Mouse (Mus musculus) heart, postnatal 10 days (tissue): ENCODE measurements around the gene Fbxo24. TPM values are rescaled to one million over a fixed set of nuclear protein-coding genes. Genes with fewer than 3 reads are reported as not detected.

Source experiments
- DNase-seq, 2 experiments: peaks; one replicate each; pipeline ENCODE4 v3.0.0; 2021
- intact Hi-C: fragments of 180-260 bp; cut with DNase I; formaldehyde crosslinking; loops from one replicate; pipeline ENCODE4 v1.15.1; 2025
- total RNA-seq, 2 experiments: library from RNA; stranded (reverse); gene quantifications; 2 replicates each; pipeline ENCODE4 v1.2.3; 2021

The Fbxo24 gene
- total RNA-seq, 2 experiments from 2014 or later = 0.20 to 0.29 TPM

DNA sequence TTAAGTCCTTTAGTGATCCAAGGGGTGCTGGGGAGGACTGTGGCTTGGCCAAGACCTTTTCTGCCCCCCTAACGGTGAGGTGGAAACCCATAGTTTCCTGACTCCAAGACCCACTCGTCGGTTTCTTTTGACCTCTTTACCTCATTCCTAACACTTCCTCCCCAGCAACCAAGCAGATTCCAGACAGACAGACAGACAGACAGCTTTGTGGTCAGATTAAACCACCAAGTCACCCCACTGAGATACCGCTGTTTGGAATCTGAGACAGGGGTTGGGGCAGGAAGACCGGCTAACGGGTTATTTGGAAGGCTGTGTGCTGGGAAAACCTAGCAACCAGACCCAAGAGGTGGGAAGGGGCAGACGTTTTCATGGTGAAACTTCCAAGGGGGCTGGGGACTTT, 58.6 kb downstream of the Fbxo24 start:
- DNase-seq = no peak
- intact Hi-C loops = no loop called here

DNA sequence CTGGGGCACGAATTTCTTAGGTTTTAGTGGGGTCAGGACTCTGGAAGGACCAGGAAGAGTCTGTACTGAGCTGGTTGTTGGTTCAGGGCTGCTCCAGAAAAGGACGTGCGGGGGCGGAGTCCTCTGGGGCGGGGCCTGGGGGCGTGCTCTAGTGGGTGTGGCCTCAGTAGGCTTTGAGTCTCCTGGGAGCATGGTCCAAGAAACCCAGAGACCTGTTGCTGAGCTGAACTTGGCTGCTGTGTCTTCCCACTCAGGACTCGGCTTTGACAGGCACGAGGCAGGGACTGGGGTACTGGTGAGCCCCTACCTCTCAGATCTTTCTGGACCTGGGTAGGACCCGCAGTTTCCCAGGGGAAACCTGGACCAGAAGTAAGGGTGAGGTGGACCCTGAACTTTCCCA, 59.1 kb downstream of the Fbxo24 start, which contains the start of gene Tfr2:
Gene Tfr2, plus strand, starts transcription at position 176 of the 400 bp plus-strand sequence.
- intact Hi-C loops = no loop called here

DNA sequence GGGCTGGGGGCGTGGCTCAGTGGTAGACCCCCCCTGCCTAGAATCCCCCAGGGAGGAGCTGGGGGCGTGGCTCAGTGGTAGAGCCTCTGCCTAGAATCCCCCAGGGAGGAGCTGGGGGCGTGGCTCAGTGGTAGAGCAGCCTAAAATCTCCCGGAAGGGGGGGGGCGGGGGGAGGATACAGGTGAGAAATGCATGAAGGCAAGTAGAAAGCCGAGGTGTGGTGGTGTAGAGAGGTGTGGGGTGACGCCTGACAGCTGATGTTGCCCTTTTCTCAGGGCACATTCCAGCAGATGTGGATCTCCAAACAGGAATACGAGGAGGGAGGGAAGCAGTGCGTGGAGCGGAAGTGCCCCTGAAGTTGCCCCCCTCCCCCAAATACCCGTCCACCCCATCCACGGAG, 59.8 kb downstream of the Fbxo24 start:
- intact Hi-C loops = no loop called here
- DNase-seq = no peak

More for the DNA sequence above, 59.1 kb downstream of the Fbxo24 start, which contains the start of gene Tfr2:
- DNase-seq = peak; percentile 30 to 50

DNA sequence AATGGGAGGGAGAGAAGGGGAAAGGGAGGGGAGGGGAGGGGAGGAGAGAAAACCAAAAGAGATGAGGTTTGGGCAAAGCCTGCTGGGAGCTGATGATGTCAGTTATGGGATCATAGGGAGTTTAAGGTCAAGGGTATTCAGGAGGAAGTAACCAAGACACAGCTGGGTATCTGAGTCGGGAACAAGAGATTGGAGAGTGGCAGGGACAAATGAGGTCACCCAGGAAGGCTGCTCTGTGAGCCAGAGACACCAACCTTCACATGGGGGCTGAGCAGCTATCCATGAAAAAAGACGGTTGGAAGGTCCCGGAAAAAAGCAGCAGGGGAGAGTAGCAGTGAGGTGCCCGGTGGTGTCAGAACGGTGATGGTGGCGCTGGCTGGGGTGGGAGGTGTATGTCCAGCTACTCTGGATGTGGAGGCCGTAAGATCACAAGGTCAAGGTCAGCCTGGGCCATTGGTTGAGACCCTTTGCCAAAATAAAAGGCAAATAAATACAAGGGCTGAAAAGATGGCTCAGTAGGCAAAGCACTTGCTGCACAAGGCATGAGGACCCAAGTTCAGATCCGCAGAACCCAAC, 60.5 kb downstream of the Fbxo24 start:
- intact Hi-C loops = no loop called here
- DNase-seq = no peak

DNA sequence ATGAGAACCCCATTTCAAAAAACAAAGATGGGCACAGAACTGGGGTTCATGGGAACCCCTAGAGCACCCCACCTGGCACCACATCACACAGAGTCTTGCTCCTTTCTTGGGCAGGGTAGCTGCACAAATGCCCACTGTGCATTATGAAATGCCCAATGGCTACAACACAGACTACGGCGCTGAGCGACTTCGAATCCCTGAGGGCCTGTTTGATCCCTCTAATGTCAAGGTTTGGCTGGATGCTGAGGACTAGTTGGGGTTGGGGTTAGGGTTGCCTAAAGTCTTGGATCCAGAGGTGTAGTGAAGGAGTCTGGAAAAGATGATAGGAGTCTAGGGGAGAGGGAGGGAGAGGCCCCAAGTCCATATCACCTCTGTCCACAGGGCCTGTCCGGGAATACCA, 62.4 kb downstream of the Fbxo24 start:
- no peak for DNase-seq
- intact Hi-C loops = no loop called here

DNA sequence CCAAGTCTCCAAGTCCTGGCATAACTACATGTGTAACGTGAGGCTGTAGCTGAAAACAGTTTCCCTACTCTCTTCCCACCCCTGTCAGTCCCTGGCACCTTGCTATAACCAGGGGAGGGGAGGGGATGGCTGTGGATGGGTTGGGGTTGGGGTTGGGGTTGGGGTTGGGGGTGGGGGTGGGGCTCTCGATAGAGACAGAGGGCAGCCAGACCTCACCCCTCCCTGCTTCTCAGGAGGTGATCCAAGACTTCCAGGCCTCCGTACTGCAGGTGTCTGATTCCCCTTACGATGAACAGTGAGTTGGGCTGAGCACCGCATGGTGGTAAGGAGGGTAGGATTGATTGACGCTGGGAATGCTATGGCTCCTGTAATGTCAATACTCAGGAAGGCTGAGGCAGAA, 63.1 kb downstream of the Fbxo24 start:
- intact Hi-C loops = no loop called here
- no peak for DNase-seq

DNA sequence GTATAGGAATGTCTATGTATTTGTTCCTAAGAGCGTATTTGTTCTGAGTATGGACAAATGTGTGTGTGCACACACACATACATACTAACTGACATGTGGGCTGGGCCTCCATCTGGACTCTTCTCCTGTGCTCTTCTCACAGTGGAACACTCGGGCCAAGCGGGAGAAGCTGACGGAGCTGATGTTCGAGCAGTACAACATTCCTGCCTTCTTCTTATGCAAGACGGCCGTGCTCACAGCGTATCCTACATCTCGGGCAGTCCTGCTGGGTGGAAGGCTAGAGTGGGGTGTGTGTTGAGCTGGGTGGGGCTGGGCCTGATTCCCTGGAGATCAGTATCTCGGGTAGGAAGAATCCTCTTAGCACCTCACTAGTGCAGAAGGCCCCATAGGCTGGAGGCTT, 65.8 kb downstream of the Fbxo24 start:
- no peak for DNase-seq
- intact Hi-C loops = no loop called here

Other genes starting within 250 kb of the Fbxo24 start
- gene Zan, start 151.9 kb downstream of the Fbxo24 start, total RNA-seq = under 1 TPM in 1 of 2 experiments, not detected in 1; 0.10 TPM
- 10 to 100 TPM; 16.6 to 19.2 TPM for gene Pop7, start 126.5 kb downstream of the Fbxo24 start, total RNA-seq
- 10 to 100 TPM; 29.6 to 33.8 TPM for gene Gigyf1, start 110.5 kb downstream of the Fbxo24 start, total RNA-seq
- gene Epo, start 95.8 kb downstream of the Fbxo24 start, total RNA-seq = not detected
- gene Gnb2, start 95.5 kb downstream of the Fbxo24 start, total RNA-seq = 100 to 1,000 TPM; 481 to 484 TPM
- gene Actl6b, start 75.5 kb downstream of the Fbxo24 start, total RNA-seq = not detected
- not detected for gene Tfr2, start 59.2 kb downstream of the Fbxo24 start, total RNA-seq
- 10 to 100 TPM; 25.1 to 31.4 TPM for gene Mospd3, start 27.9 kb downstream of the Fbxo24 start, total RNA-seq
- 100 to 1,000 TPM; 127 to 142 TPM for gene Pcolce, start 15.2 kb downstream of the Fbxo24 start, total RNA-seq
- gene Lrch4, start 119 bp upstream of the Fbxo24 start, total RNA-seq = 10 to 100 TPM; 20.2 to 21.7 TPM
- gene Gm20605, start 173 bp upstream of the Fbxo24 start, total RNA-seq = 1 to 10 TPM; 5.0 to 5.9 TPM
- gene Sap25, start 12.3 kb upstream of the Fbxo24 start, total RNA-seq = 1 to 10 TPM; 3.2 to 3.9 TPM
- under 1 TPM; 0.24 to 0.35 TPM for gene Irs3, start 16.7 kb upstream of the Fbxo24 start, total RNA-seq
- gene Agfg2, start 55.7 kb upstream of the Fbxo24 start, total RNA-seq = 10 to 100 TPM; 11.8 to 14.0 TPM
- 1 to 10 TPM; 1.6 to 1.7 TPM for gene Nyap1, start 112.6 kb upstream of the Fbxo24 start, total RNA-seq
- gene Tsc22d4, start 116.7 kb upstream of the Fbxo24 start, total RNA-seq = 100 to 1,000 TPM; 279 to 287 TPM
- gene Ppp1r35, start 149.8 kb upstream of the Fbxo24 start, total RNA-seq = 10 to 100 TPM; 13.4 to 17.4 TPM
- gene Mepce, start 158.7 kb upstream of the Fbxo24 start, total RNA-seq = 10 to 100 TPM; 26.2 to 41.3 TPM
- gene Zcwpw1, start 158.8 kb upstream of the Fbxo24 start, total RNA-seq = 1 to 10 TPM; 2.8 to 3.1 TPM
- gene Pilra, start 207.3 kb upstream of the Fbxo24 start, total RNA-seq = 1 to 10 TPM; 1.1 to 1.8 TPM
- under 1 TPM; 0.74 to 0.84 TPM for gene Pilrb1, start 229.1 kb upstream of the Fbxo24 start, total RNA-seq
- under 1 TPM; 0.17 to 0.26 TPM for gene Pilrb2, start 242.8 kb upstream of the Fbxo24 start, total RNA-seq